Mouse (Mus musculus): ENCODE results near the gene Ets2. TPM values are rescaled to one million over a fixed set of nuclear protein-coding genes. Genes with fewer than 3 reads are reported as not detected.
A peak's percentile ranks its signal among the peaks of the same experiment; 100 is the strongest.

The Ets2 gene
- polyA plus RNA-seq, 1 experiment from 2014 or later, result 20.9 TPM

- H3K27me3 ChIP-seq (replicated peaks; ENCODE audit: control insufficient read depth, insufficient read depth, low read length), result no peaks in the 10 kb centered on the region
- no peaks in the 10 kb centered on the region for H3K36me3 ChIP-seq (ENCODE audit: control insufficient read depth, insufficient read depth)
- H3K9me3 ChIP-seq (ENCODE audit: control insufficient read depth, low read length), result no peaks in the 10 kb centered on the region
- H3K9ac ChIP-seq (replicated peaks; ENCODE audit: low read depth, low read length), result no peak overlapping the region
- 94% methylated on average over 8 of the region's 8 CpGs for WGBS
- H3K27ac ChIP-seq (ENCODE audit: low read length), result no peak overlapping the region
- H3K4me1 ChIP-seq (replicated peaks; ENCODE audit: control insufficient read depth, insufficient read depth, low read length), result no peaks in the 10 kb centered on the region
- ATAC-seq, result no peak
- no peak overlapping the region for H3K4me3 ChIP-seq (replicated peaks; ENCODE audit: low read length)
- H3K4me2 ChIP-seq (ENCODE audit: low read length), result no peak overlapping the region
Measured at GRCm38 (mm10) chr16:95686901-95687300, 15.0 kb upstream of the Ets2 start.

GRCm38 (mm10) chr16:95688010-95688409 is 13.9 kb upstream of the Ets2 start:
- ATAC-seq, result no peak
- H3K4me2 ChIP-seq (ENCODE audit: low read length), result no peak overlapping the region
- H3K27me3 ChIP-seq (replicated peaks; ENCODE audit: control insufficient read depth, insufficient read depth, low read length), result no peaks in the 10 kb centered on the region
- no peaks in the 10 kb centered on the region for H3K9me3 ChIP-seq (ENCODE audit: control insufficient read depth, low read length)
- no peak overlapping the region for H3K27ac ChIP-seq (ENCODE audit: low read length)
- no peak overlapping the region for H3K9ac ChIP-seq (replicated peaks; ENCODE audit: low read depth, low read length)
- H3K4me3 ChIP-seq (replicated peaks; ENCODE audit: low read length), result no peak overlapping the region
- no peaks in the 10 kb centered on the region for H3K36me3 ChIP-seq (ENCODE audit: control insufficient read depth, insufficient read depth)
- no peaks in the 10 kb centered on the region for H3K4me1 ChIP-seq (replicated peaks; ENCODE audit: control insufficient read depth, insufficient read depth, low read length)
- WGBS, result 73% methylated on average over 4 of the region's 4 CpGs

DNA sequence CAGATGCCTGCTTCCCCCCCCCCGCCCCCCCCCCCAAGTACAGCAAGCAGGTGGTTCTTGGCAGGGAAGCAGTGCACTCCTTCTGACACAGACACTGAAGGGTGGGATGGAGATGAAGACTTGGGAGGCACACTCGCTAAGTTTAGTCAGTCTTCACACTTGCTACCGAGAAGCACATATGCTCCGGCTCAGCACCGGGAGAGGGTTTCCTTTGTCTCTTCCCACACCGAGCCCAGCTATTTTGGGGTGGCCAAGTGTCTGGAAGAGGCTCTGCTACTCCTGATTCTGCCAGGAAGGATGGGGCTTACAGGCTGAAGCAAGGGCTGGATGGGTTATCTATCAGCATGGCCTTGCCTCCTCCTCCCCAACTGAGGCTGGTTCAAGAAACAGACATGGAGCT is 5.3 kb upstream of the Ets2 start:
- Histone ChIP-seq H3K4me3 (replicated peaks; ENCODE audit: low read length) (no peak overlapping the region), H3K4me1 (replicated peaks; ENCODE audit: control insufficient read depth, insufficient read depth, low read length) (0 out of 2 replicates have a peak, but pooled peaks cover 3% of the 10 kb centered on the region), H3K27ac (ENCODE audit: low read length) (no peak overlapping the region), H3K36me3 (ENCODE audit: control insufficient read depth, insufficient read depth) (no peaks in the 10 kb centered on the region), H3K4me2 (ENCODE audit: low read length) (no peak overlapping the region), H3K27me3 (replicated peaks; ENCODE audit: control insufficient read depth, insufficient read depth, low read length) (no peaks in the 10 kb centered on the region), H3K9ac (replicated peaks; ENCODE audit: low read depth, low read length) (no peak overlapping the region), H3K9me3 (ENCODE audit: control insufficient read depth, low read length) (no peaks in the 10 kb centered on the region)
- ATAC-seq, result no peak
- 34% methylated on average over 6 of the region's 6 CpGs for WGBS

- Histone ChIP-seq H3K27ac (ENCODE audit: low read length) (no peak overlapping the region), H3K9ac (replicated peaks; ENCODE audit: low read depth, low read length) (no peak overlapping the region), H3K27me3 (replicated peaks; ENCODE audit: control insufficient read depth, insufficient read depth, low read length) (0 out of 2 replicates have a peak, but pooled peaks cover 3% of the 10 kb centered on the region), H3K4me2 (ENCODE audit: low read length) (no peak overlapping the region), H3K4me1 (replicated peaks; ENCODE audit: control insufficient read depth, insufficient read depth, low read length) (peaks cover 16% of the 10 kb centered on the region), H3K36me3 (ENCODE audit: control insufficient read depth, insufficient read depth) (no peaks in the 10 kb centered on the region), H3K9me3 (ENCODE audit: control insufficient read depth, low read length) (no peaks in the 10 kb centered on the region), H3K4me3 (replicated peaks; ENCODE audit: low read length) (no peak overlapping the region)
- 69% methylated on average over 3 of the region's 3 CpGs for WGBS
- ATAC-seq, result no peak
Measured at GRCm38 (mm10) chr16:95699721-95700120, 2.2 kb upstream of the Ets2 start.

DNA sequence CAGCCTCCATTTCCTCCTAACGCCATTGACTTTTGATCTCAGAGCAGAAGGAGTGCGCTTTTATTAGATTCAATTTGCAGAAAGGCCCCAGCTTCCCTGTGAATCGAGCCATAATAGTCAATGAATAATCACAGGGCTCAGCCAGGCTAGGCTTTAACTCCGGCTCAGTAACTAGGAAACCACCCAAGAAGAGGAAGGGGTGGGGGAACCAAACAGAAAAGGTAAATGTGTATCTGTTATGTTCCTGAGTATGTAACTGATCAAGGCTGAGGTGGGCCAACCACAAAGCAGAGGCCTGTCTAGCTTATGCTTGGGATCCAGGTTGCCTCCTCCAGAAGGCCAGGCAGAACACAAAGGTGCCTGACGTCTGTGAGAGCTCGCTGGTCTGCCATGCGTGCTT is 1.7 kb upstream of the Ets2 start:
- no peak for ATAC-seq
- Histone ChIP-seq H3K27ac (ENCODE audit: low read length) (no peak overlapping the region), H3K9ac (replicated peaks; ENCODE audit: low read depth, low read length) (no peak overlapping the region), H3K36me3 (ENCODE audit: control insufficient read depth, insufficient read depth) (no peaks in the 10 kb centered on the region), H3K4me2 (ENCODE audit: low read length) (no peak overlapping the region), H3K27me3 (replicated peaks; ENCODE audit: control insufficient read depth, insufficient read depth, low read length) (0 out of 2 replicates have a peak, but pooled peaks cover 3% of the 10 kb centered on the region), H3K9me3 (ENCODE audit: control insufficient read depth, low read length) (no peaks in the 10 kb centered on the region), H3K4me1 (replicated peaks; ENCODE audit: control insufficient read depth, insufficient read depth, low read length) (peaks cover 16% of the 10 kb centered on the region), H3K4me3 (replicated peaks; ENCODE audit: low read length) (no peak overlapping the region)
- WGBS, result 51% methylated on average over 7 of the region's 7 CpGs

DNA sequence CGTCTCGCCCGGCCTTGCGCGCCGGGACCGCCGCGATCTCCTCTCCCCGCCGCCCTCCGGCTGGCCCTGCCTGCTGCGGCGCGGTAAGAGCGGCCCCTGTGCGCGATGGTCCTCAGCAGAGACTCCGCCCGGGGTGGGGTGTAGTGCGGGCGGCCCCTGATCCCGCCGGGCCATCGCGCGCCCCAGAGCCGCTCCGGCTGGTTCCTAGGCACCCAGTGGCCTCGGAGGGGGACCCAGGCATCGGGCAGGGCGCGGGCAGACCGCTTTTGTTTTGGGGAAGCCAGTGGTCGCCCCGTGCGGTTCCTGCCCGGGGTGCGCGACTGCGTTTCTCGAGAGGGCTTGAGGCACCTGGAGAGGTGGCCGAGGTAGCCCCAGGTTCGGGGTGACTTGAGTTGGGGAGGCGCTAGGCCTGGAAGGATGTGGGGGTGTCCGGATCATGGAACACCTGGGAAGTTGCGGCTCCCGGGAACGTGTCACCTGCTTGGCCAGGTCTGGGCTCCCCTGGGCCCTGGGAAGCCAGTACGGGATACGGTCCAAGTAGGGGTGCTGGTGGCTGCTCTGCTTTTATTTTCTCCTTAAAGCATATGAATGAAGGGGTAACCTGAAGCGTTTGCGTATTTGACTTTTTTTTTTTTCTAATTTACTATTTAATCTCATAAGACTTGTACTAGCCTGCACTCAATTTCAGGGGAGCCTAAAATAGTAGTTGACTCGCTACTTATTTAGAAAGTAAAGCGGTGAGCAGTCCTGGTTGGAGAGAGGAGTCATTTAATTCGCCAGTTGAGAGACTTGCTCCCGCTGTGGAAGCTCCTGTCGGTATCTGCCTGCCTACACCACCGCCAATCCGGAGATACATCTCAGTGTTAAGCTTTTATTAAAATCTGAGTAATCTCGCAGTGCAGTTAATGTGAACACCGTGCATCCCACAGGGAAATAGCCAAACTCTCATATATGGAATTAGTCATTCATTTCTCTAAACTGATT is 979 bp downstream of the Ets2 start:
- Histone ChIP-seq H3K4me2 (ENCODE audit: low read length) (peak overlapping the region; percentile 90), H3K36me3 (ENCODE audit: control insufficient read depth, insufficient read depth) (no peaks in the 10 kb centered on the region), H3K4me1 (replicated peaks; ENCODE audit: control insufficient read depth, insufficient read depth, low read length) (peaks cover 16% of the 10 kb centered on the region), H3K4me3 (replicated peaks; ENCODE audit: low read length) (peak overlapping the region; percentile 87), H3K27me3 (replicated peaks; ENCODE audit: control insufficient read depth, insufficient read depth, low read length) (0 out of 2 replicates have a peak, but pooled peaks cover 3% of the 10 kb centered on the region), H3K9ac (replicated peaks; ENCODE audit: low read depth, low read length) (peak overlapping the region; percentile 90), H3K9me3 (ENCODE audit: control insufficient read depth, low read length) (no peaks in the 10 kb centered on the region), H3K27ac (ENCODE audit: low read length) (peak overlapping the region; percentile 84)
- 1% methylated on average over 62 of the region's 62 CpGs for WGBS
- peak; percentile 82 for ATAC-seq

DNA sequence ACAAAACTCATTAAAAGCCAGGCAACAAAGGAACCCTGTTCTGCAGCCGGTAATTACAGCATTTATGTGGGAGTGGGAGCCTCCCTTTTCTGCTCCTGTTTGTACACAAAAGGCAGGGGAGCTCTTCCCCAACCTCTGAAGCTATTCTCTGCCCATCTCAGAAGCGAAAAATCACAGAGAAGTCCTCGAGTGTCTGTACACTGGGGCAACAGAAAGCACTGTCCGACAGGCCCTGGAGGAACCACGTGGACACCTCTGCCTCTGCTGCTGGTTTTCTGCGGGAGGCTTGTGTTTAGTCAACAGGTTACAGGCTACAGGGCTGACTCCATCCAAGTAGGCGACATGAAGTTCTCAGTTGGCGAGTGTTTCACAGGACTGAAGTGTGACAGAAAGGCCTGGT is 2.1 kb downstream of the Ets2 start:
- no peak overlapping the region for H3K9ac ChIP-seq (replicated peaks; ENCODE audit: low read depth, low read length)
- H3K27ac ChIP-seq (ENCODE audit: low read length), result no peak overlapping the region
- H3K4me1 ChIP-seq (replicated peaks; ENCODE audit: control insufficient read depth, insufficient read depth, low read length), result peaks cover 16% of the 10 kb centered on the region
- H3K36me3 ChIP-seq (ENCODE audit: control insufficient read depth, insufficient read depth), result no peaks in the 10 kb centered on the region
- ATAC-seq, result no peak
- 0 out of 2 replicates have a peak overlapping the region, but pooled peaks have one; percentile 1 for H3K4me3 ChIP-seq (replicated peaks; ENCODE audit: low read length)
- peak overlapping the region; percentile 33 for H3K4me2 ChIP-seq (ENCODE audit: low read length)
- 0 out of 2 replicates have a peak, but pooled peaks cover 3% of the 10 kb centered on the region for H3K27me3 ChIP-seq (replicated peaks; ENCODE audit: control insufficient read depth, insufficient read depth, low read length)
- WGBS, result 11% methylated on average over 8 of the region's 8 CpGs
- no peaks in the 10 kb centered on the region for H3K9me3 ChIP-seq (ENCODE audit: control insufficient read depth, low read length)

DNA sequence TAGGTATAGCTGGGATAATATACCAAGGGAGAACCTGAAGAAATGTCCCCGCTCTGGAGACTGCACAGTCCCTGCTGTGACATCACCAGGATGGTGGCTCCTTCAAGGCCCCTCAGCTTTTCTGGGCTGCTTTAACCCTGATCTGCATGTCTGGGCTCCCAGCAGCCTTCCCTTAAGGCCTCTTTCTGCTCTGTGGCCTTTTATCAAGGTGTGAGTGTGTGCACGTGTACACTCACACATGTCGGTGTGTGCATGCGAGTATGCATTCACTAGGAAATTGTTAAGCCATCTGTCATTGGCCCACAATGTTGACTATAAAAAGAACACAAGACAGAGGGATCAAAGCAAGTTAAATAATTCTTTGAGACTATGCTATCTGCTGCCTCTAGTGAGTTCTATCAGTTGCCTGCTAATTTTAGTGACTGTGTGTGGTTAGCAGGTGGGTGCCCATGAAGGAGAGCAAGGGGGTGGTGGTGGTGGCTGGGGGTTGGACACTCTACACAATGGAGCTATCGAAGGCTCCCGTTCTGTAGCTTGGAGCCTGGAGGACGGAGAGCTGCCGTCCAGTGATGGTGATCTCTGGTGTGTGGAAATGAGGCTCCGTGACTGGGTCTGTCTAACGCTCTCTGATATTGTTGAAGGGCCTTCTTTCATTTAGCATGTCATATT is 2.9 kb downstream of the Ets2 start:
- no peaks in the 10 kb centered on the region for H3K9me3 ChIP-seq (ENCODE audit: control insufficient read depth, low read length)
- H3K9ac ChIP-seq (replicated peaks; ENCODE audit: low read depth, low read length), result no peak overlapping the region
- ATAC-seq, result no peak
- H3K27me3 ChIP-seq (replicated peaks; ENCODE audit: control insufficient read depth, insufficient read depth, low read length), result 0 out of 2 replicates have a peak, but pooled peaks cover 3% of the 10 kb centered on the region
- H3K27ac ChIP-seq (ENCODE audit: low read length), result no peak overlapping the region
- peaks cover 16% of the 10 kb centered on the region for H3K4me1 ChIP-seq (replicated peaks; ENCODE audit: control insufficient read depth, insufficient read depth, low read length)
- no peaks in the 10 kb centered on the region for H3K36me3 ChIP-seq (ENCODE audit: control insufficient read depth, insufficient read depth)
- H3K4me3 ChIP-seq (replicated peaks; ENCODE audit: low read length), result no peak overlapping the region
- H3K4me2 ChIP-seq (ENCODE audit: low read length), result no peak overlapping the region
- WGBS, result 76% methylated on average over 10 of the region's 10 CpGs

- H3K4me1 ChIP-seq (replicated peaks; ENCODE audit: control insufficient read depth, insufficient read depth, low read length), result peaks cover 16% of the 10 kb centered on the region
- WGBS, result 89% methylated on average over 6 of the region's 6 CpGs
- no peak overlapping the region for H3K4me2 ChIP-seq (ENCODE audit: low read length)
- no peak overlapping the region for H3K27ac ChIP-seq (ENCODE audit: low read length)
- H3K27me3 ChIP-seq (replicated peaks; ENCODE audit: control insufficient read depth, insufficient read depth, low read length), result 0 out of 2 replicates have a peak, but pooled peaks cover 3% of the 10 kb centered on the region
- no peak overlapping the region for H3K9ac ChIP-seq (replicated peaks; ENCODE audit: low read depth, low read length)
- H3K4me3 ChIP-seq (replicated peaks; ENCODE audit: low read length), result no peak overlapping the region
- no peak for ATAC-seq
- H3K9me3 ChIP-seq (ENCODE audit: control insufficient read depth, low read length), result no peaks in the 10 kb centered on the region
- H3K36me3 ChIP-seq (ENCODE audit: control insufficient read depth, insufficient read depth), result peaks cover 3% of the 10 kb centered on the region
Measured at GRCm38 (mm10) chr16:95705771-95706170, 3.9 kb downstream of the Ets2 start.
